Mouse (Mus musculus) spleen, postnatal 36 days (tissue): ENCODE results near the gene Usp25.

Experiments used
- DNase-seq, 2 experiments: peaks; one replicate each; pipeline ENCODE4 v3.0.0; 2022; ENCODE audit warnings: low spot score in 2 of 2, mixed read lengths in 1 of 2

Gene Usp25

DNA sequence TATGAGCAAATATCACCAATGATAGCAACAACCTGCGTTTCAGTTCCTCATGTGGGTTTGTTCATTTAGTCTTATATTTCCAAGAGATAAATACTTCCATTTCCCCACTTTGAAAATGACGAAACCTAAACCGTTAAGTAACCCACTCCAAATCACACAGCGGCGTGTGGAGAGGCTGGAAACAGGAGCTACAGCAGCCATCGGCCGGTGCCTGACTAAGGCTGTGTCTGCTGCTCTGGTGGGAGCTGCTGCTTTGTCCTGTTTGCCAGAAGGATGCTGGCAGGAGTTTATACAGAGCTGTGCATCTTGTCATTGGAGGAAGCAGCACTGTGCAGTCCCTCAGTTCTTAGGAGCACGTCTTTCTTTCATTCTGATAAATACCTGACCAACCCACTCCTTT lies 21.2 kb downstream of the Usp25 start:
- DNase-seq = no peak

DNA sequence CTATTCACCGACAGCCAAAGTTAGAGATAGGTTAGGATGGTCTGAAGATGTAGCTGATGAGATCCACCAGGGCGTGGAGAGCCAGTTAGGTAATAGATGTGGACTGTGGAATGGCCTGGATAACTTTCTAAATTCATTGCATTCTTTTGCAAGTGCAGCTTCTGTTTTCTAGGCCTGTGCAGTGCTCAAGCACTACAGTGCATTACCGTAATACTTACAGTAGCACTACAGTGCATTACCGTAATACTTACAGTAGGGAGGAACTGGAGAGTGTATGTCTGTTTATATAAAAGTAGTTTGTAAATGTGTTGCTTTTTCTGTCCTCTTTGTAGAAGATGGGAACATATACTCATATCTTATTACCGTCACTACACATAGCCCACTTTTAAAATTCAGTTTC lies 28.1 kb downstream of the Usp25 start:
- DNase-seq = no peak

DNA sequence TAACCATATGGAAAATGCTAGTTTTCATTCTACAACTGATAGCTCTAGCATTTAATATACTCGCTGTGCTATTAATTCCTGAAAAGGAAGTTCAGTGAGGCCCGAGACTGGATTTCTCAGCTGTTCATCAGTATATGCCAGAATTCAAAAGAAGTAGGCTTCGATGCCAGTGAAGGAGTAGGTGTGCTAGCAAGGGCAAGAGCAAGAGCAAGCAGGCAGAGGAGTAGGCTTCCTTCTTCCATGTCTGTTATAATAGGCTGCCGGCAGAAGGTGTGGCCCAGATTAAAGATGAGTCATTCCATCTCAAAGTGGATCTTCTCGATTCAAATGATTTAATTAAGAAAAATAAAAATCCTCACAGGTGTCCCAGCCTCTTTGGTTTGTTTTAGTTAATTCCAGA lies 30.0 kb downstream of the Usp25 start:
- no peak for DNase-seq

DNA sequence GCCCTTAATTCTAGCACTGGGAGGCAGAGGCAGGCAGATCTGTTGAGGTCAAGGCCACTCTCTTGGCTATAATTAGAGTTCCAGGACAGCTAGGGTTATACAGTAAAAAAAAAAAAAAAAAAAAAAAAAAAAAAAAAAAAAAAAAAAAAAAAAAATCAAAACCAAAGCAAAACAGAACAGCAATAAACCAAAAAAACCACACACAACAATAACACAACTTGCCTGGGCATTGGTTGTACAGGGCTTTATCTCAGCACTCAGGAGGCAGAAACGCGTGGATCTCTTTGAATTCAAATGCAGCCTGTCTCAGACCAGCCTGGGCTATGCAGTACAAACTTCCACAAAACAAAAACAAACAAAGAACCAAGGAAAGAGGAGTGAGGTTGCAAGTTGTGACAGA lies 40.7 kb downstream of the Usp25 start:
- DNase-seq = no peak

DNA sequence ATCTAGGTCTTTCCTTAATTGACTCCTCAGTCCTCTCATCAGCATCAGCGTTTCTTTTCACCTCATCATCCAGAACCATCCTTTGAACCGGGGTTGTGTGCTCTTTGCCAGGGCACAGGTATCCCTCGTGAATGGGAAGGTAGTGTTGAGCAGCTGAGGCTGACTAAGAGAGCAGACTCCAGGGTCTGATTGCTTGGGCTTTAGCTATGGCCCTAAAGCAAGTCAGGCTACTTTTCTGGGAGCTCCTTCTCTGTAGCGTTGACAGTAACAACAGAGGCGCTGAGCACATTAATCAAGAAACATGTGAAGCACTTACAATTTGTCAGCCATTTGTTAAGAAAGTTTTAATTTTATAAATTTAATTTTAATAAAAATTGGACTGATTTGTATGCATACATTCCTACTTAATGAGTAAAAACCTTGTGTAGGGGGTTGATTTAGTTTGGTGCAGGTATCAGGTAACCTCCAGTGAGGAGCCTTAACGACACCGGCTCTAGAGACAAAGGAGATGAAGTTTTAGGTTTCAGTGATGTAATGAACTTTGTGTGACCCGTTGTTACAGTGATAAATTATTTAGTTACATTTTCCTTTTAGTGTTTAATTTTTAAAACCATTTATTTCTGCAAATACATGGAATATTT lies 42.1 kb downstream of the Usp25 start:
- DNase-seq = no peak

DNA sequence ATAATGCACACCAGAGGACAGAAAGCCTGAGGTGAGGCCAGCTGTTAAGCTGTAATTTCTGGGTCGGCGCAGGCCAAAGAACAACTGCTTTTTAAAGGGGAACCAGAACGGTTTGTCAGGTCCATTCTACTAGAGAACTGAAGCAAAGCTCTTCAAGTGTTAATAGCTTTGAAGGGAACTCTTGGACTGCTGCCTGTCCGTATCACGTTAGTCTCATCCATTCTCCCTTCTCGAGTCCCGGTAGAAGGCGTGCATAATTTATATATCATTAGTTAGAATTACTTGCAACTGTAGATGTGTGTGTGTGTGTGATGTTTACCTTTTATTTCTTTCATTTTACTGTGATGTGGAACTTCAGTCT lies 42.6 kb downstream of the Usp25 start:
- no peak for DNase-seq

DNA sequence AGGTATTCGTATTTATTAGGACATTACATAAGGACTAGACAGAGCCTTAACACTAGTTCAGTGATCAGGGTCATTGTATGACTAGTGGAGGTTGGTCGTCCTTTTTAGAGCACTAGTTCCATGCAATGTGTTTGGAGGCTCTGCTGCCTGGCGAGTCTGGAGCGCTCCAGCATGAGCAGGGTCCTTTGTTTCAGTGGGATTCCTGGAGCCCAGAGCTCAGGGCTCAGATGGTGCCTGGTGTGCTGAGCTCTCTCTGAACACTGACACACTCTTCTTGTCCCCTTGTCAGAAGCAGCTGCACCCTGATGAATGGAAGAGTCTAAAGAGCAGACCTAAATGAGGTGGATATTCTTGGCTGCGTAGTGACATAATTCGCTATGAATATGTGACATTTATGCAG lies 45.1 kb downstream of the Usp25 start:
- DNase-seq = no peak

DNA sequence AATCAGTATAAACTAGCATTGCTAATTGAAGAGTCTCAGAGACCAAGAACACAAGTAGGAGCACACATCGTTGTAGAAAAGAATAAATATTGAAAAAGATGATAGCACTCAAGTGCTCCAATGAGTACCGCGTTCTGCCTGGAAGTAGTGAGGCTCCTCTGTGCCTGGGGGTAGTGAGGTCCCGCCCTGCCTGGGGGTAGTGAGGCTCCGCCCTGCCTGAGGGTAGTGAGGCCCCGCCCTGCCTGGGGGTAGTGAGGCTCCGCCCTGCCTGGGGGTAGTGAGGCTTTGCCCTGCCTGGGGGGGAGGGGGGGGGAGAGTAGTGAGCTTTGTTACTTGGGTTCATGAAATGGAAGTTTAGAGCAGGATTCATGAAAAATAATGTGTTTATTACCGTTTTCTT lies 46.7 kb downstream of the Usp25 start:
- DNase-seq = peak; percentile 85 to 87

DNA sequence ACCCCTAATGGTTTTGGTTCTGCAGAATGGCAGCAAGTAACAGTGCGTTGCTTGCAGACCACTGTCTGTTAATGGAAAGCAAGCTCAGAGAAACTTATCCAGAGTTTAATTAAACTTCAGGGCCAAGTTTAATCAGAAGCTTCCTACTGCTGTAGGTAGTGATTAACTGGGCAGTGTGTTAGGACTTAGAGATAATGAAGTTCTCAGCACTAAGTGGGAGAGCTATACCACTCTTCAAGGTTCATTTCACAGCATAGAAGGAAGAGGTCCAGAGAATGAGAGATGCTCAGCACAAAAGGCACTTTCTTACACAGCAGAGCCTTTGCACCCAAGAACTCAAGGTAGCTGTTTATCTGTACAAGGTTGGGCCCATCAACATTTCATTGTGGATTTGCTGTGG lies 50.4 kb downstream of the Usp25 start:
- no peak for DNase-seq

DNA sequence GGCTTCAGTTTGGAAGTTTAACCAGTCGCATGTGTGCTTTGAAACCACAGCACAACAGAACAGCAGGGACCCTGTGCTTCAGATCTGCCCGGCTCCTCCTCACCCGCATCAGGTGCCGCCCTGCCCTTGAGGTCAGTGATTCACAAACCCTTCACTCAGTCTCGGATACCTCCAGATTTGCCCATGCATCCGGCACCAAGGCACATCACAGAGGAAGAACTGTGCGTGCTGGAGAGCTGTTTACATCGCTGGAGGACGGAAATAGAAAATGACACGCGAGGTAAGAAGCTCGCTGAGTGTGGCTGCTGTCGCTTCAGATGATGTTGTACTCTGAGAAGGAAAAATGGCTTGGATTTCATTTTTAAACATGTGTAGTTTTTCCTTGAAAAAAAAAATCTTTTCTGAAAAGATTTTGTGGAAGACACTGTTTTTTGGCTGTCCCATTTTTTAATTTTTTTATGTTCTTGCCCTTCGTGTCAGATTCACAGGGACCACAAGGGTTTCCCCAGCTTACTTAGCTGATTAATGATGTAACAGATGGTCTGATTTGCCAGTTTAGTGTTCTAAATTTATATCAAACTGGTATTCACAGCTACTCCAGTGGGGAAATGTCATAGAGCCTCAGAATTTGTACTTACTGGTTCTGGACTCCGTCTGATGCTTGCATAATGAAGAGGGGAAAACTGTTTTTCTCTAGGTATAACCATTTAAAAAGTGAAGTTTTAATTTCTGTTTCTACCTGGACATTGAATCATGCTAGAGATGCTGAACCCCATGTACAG lies 63.6 kb downstream of the Usp25 start:
- DNase-seq = no peak

DNA sequence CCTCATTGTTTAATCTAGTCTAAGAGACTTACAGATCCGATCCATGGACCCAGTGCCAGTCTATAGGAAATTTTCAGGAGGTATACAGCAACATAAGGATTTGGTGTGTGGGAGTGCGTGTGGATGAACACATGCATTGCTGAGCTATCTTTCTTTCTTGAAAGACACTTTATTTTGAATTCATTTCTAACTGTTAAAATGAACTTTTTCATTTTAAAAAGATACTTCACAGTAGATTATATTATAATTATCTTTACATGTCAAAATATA lies 64.2 kb downstream of the Usp25 start:
- DNase-seq = no peak

DNA sequence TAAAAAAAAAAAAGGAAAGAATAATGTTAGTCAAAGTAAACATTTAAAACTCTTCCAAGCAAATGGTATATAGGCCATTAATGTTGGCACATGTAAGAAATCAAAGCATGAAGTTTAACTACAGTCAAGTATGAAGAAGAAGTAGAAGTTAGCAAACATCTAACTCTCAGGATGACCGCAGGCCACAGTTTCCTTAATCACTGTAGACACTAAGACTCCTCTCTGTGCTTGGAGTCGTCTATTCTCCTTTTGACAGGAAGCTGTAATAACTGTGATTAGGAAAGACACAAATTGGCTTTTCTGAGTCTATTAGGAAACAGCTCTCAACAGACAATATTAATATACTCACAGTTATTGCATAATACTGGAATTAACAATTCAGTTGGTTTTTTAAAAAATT lies 70.6 kb downstream of the Usp25 start:
- no peak for DNase-seq

DNA sequence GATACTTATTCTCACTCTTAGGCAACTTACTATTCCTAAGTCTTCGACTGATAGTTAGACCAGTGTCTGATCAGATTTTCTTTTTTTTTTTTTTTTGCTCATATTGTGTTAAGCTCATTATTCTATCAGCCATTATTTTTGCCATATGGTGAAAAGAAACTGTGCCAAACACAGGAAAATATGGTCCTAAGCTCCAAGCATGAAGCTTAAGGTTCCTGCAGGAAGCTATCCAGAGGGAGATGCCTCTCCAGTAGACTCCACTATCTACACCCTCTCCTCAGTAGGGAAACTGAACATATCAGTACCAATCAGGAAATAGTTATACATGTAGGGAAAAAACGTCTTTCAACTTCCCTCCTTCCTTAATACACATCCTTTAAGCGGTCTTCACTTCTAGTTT lies 76.3 kb downstream of the Usp25 start:
- no peak for DNase-seq

DNA sequence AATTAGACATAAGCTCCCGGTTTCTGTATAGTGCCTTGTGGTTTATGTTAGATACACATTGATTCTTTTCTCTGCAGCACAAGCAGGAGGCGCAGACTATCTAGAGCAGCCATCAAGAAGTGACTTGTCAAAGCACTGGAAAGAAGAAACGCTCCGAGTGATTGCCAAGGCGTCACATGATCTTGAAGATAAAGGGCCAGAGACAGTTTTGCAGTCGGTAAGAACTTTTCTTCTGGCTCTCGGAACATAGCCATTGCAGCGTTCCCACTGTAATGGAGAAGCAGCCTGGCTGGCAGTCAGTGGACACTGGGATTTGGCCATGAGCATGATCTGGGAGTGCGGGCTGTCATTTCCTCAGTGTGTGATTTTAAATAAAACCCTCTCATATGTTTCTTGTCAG lies 80.0 kb downstream of the Usp25 start:
- no peak for DNase-seq

DNA sequence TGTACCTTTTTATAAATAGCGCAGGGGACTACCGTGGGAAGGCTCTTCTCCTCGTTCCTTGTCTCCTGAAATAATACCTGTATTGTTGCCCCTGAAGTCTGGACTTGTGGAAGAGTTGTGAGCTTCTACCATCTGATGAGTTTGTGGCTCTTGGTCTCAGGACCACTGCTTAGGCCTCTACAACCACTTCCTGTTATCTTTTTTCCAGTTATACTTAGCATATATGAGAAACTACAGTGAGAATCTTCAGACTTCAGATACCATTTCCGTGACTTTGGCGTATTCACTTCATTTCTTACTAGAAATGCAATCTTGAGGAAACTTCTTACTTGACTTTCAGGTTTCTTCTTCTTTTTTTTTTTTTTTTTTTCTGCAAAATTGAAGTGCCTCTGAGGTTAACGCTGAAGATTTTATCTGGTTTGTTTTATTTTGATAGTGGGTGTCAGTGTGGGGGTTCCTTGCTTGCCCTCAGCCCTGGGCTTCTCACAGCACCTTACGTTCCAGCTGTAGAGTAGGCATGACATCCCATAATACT lies 81.6 kb downstream of the Usp25 start:
- no peak for DNase-seq

DNA sequence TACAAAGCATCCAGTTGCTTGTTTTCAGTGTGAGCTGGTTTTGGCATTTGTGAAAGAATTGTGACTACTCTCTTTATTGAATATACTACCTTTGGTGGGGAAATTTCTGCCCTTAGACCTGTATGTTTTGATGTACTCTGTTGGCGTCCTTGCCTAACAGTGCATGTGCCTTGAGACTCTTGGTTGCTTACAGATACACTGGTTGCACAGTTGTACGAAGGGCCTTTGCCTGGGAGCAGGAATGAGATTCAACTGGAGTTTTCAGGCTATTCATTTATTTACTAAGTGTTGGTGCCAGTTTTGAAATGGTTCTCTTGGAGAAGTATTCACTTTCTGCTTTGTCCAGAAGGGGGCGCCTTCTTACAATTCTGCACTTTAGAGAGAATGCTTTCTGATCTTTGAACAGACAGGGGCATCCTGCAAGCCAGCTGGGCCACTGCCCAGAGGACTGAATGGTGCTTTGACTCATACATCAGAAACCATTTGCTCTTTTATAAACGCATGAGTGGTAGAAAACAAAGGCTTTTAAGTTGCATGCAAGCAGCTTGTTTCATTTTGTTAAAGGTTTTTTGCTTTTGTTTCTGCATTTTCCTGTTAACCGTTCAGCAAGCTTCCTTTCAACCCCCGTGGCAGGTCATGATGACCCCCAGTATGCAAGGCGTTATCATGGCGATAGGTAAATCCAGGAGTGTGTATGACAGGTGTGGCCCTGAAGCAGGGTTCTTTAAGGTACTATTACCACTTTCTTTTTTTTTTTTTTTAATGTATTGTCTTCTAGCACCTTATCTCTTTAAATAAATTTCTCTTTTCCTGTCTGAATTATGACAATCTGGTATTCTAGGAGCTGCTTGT lies 85.7 kb downstream of the Usp25 start:
- DNase-seq = peak; percentile 8 to 18

DNA sequence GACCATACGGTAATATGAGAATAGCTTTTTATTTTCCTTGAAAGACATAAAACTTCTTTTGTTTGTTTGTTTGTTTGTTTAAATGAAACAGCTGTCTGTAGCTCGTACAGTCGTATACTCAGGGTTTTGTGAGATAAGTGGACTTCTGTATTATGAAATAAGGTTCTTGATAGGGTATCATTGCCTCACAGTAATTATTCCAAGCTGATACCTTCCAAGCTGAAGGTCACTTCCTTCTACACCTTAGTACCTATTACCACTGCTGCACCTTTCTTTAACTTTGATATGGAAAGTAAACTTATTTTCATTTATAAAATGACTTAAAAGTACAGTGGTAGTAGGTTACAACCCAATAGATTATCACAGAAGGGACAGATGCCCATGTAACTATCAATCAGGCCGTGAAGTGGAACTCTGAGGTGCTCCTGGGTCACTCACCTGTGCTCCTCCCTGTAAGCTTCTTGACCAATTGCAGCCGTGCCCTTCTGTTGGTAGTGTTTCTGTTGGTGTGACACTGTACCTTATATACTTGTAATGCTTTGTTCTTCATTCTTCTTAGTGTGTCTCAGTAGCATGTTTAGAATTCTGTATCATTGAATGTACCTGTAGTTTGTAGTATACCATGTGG lies 90.2 kb downstream of the Usp25 start:
- DNase-seq = no peak

DNA sequence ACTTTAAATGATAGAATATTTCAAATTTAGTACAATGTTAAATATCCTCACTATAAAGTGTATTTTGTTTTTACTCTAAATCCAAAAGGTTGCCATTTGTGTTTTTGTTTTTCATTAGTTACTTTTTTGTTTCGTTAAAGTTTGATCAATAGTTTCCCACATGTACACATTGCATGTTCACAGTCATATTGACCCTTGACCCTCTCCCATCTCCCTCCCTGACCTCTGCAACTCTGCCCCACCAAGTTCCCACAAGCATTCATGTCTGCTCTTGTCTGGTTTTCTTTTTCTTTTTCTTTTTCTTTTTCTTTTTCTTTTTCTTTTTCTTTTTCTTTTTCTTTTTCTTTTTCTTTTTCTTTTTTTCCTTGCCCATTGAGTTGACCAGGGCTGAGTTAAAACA lies 97.8 kb downstream of the Usp25 start:
- no peak for DNase-seq

DNA sequence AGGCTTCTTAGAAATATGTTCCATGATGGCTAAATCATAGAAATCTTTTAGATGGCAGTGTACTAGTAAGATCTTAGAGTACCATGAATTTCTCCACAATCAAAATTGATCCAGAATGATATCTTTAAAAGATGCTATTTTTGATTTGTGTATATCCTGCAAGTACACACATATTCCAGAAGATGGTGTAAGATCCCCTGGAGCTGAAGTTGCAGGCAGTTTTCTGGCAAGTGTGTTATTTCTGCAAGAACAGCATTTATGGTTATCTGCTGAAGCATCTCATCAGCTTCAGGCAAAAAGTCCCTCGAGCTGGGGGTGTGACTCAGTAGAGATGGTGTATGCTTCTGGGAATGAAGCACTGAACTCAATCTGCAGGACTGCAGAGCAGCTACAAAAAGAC lies 112.4 kb downstream of the Usp25 start:
- DNase-seq = no peak

DNA sequence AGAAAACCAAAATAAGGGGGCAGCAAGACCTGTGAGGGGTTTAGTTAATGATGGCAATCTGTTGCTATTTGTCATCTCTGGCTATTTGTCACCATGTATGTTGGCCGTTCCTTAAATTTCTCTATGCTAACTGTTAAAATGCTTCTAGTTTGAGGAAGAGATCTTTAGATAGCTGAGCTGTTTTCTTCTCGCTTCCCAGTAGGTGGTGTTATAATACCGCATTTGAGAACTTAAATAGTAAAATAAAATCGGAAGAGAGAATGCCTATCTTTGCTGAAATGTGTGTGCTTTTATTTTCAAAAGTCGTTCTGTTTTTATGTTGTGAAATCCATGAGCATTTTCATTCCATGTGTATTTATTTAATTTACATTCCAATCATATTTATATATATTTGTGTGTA lies 115.2 kb downstream of the Usp25 start:
- no peak for DNase-seq

DNA sequence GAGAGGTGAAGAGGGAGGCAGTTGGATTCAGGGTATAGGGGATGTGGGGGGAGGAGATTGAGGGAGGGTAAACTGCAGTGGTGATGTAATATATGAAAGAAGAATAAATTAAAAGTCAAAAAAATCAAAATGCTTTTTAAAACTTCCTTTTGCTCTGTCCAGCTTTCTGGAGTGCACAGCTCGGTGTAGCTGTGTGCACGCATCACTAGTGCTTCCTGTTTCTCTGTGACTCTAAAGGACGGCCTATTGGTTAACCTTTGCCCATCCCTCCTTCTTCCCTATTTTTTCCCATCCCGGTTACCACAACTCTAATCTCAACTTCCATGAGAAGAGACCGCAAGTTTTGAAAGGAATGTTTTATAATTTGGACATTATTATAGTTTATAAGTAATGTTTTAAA lies 119.5 kb downstream of the Usp25 start:
- no peak for DNase-seq

DNA sequence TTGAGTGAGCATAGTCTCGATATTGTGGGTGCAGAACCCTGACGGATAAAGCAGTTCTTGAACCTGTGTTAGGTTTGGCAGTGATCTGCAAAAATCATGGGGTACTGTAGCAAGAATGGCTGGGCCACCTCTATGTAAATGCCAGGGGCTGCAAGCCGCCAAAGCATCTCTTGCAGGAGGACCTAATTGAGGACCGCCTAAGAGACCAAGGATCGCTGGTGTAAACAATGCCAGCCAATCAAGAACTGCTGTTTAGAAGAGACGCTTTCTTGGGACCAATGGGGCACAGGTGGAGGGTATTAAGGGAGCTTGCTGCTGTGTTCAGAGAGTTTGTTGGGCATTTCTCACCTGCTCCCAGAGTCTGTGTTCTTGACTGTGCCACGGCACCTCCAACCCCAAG lies 127.1 kb downstream of the Usp25 start:
- no peak for DNase-seq
